Mouse (Mus musculus) megakaryocyte, embryonic 14.5 days (primary cell): ENCODE measurements around the gene Relt. TPM values are rescaled to one million over a fixed set of nuclear protein-coding genes. Genes with fewer than 3 reads are reported as not detected.

Experiments
- H3K27me3 ChIP-seq: replicated peaks from 2 replicates; pipeline ENCODE3; 2012; ENCODE audit warnings: inconsistent platforms
- H3K36me3 ChIP-seq: replicated peaks from 2 replicates; pipeline ENCODE3; 2012; ENCODE audit warnings: low read length, inconsistent platforms, mixed read lengths
- H3K4me1 ChIP-seq: 2 replicates; pipeline ENCODE4 v1.6.1; 2012; ENCODE audit warnings: inconsistent platforms
- H3K4me3 ChIP-seq: replicated peaks from 2 replicates; pipeline ENCODE3; 2012; ENCODE audit warnings: moderate library complexity, mild to moderate bottlenecking, inconsistent platforms
- H3K9me3 ChIP-seq: 2 replicates; pipeline ENCODE4 v1.6.1; 2012; ENCODE audit warnings: inconsistent platforms
- FLI1 ChIP-seq: IDR thresholded peaks from 2 replicates; pipeline ENCODE4 v1.6.1; 2012; ENCODE audit warnings: low read length, inconsistent platforms, mixed read lengths
- GATA1 ChIP-seq: IDR thresholded peaks from 3 replicates; pipeline ENCODE4 v1.6.1; 2012; ENCODE audit warnings: mixed read lengths, low read length, inconsistent platforms, borderline replicate concordance
- polyA plus RNA-seq: library from polyadenylated mRNA; stranded (reverse); fragments of >175 nt; gene quantifications from 2 replicates; pipeline ENCODE4 v1.2.3, GENCODE M21; 2012; ENCODE audit warnings: low replicate concordance; ENCODE audit not compliant: insufficient read depth

The Relt gene
- polyA plus RNA-seq, 1 experiment: 15.3 TPM

DNA sequence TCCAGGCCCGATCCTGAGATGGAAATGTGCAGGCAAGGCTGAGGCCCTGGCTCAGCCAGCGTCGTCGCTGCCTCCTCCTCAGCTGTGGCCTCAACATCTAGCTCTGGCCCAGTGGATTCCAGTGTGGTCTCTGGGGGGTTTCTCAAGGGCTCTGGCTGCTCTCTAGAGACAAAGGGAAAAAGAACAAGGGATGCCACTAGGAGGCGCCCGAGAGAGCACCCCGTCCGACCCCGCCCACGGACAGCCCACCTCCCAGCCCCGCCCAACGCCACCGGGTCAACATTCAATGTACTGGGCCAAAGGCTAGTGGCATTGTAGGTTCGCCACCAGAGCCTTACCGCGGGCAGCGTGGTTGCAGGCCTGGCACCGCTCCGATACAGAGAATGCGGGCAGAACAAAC lies 16.3 kb upstream of the Relt start:
- Histone ChIP-seq H3K27me3 (peaks cover 33% of the 10 kb centered on the region), H3K4me1 (peaks cover 40% of the 10 kb centered on the region), H3K9me3 (no peaks in the 10 kb centered on the region), H3K36me3 (no peaks in the 10 kb centered on the region), H3K4me3 (peak overlapping the region; percentile 86)
- TF ChIP-seq FLI1: no peak
- no peak for TF ChIP-seq GATA1

DNA sequence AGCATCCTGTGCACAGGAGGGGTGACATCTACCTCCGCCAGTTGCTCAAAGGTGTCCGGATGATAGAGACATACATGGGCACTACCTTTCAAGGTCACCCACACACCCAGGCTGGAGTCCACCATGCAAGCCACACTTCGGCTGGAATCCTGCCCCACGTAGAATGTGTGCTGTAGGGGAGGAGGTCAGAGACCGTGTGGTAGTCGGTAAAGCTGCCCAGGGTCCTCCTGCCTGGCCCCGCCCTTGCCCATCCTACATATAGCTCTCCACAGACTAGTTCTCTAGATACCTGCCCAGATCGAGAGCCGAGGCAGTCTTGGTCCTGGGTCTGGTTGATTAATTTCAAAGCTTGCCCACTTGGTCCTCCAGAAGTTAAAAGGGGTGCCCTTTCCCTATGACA lies 13.5 kb upstream of the Relt start:
- Histone ChIP-seq H3K4me1 (peaks cover 49% of the 10 kb centered on the region), H3K36me3 (no peaks in the 10 kb centered on the region)

GRCm38 (mm10) chr7:100876293-100876692 lies 13.0 kb upstream of the Relt start:
- Histone ChIP-seq H3K4me1 (peaks cover 50% of the 10 kb centered on the region), H3K9me3 (no peaks in the 10 kb centered on the region), H3K27me3 (peaks cover 13% of the 10 kb centered on the region), H3K4me3 (no peak overlapping the region), H3K36me3 (no peaks in the 10 kb centered on the region)
- TF ChIP-seq GATA1: no peak
- TF ChIP-seq FLI1: no peak

More for the DNA sequence above, 13.5 kb upstream of the Relt start:
- H3K4me3 ChIP-seq: no peak overlapping the region
- H3K27me3 ChIP-seq: peaks cover 16% of the 10 kb centered on the region
- H3K9me3 ChIP-seq: no peaks in the 10 kb centered on the region
- no peak for TF ChIP-seq FLI1
- no peak for TF ChIP-seq GATA1

DNA sequence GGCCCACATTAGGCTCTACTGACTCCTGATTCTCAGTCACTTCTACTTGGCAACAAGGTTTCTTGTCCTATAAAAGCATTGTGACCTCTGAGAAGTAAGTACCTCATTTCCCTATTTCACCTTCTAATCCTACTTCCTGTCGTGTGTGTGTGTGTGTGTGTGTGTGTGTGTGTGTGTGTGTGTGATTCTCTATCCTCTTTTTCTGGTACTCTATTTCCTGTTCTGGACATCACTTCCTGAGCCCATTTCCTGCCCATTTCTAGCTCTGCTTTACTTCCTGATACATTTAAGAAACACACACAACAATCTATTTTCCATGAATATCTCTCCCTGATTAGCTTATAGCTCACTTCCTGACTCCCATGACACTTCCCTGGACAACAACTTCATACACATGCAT lies 12.6 kb upstream of the Relt start:
- Histone ChIP-seq H3K4me1 (peaks cover 51% of the 10 kb centered on the region), H3K27me3 (peaks cover 8% of the 10 kb centered on the region), H3K4me3 (no peak overlapping the region), H3K9me3 (no peaks in the 10 kb centered on the region), H3K36me3 (no peaks in the 10 kb centered on the region)
- TF ChIP-seq GATA1 (no peak), FLI1 (no peak)

GRCm38 (mm10) chr7:100873197-100873596 lies 10.0 kb upstream of the Relt start:
- no peak overlapping the region for H3K4me3 ChIP-seq
- no peaks in the 10 kb centered on the region for H3K36me3 ChIP-seq
- TF ChIP-seq GATA1 (no peak), FLI1 (no peak)
- no peaks in the 10 kb centered on the region for H3K9me3 ChIP-seq
- peaks cover 66% of the 10 kb centered on the region for H3K4me1 ChIP-seq
- peaks cover 7% of the 10 kb centered on the region for H3K27me3 ChIP-seq

DNA sequence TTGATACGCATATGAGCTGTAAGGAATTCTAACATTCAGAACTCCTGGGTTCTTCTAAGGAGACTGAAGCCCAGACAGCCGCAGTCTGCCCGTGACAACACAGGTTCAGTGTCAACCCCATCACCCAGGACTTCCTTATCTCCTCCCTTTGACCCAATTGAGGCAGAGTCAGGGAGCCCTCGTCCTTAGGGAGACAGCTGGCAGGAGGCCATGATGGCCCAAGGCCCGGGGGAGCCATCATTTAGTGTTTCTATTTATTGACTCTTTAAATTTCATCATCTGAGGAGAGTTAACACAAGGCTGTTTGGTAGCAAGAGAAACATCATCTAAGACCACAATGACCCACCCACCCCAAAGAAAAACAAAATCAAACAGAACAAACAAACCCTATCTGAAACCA lies 8.6 kb upstream of the Relt start:
- no peaks in the 10 kb centered on the region for H3K9me3 ChIP-seq
- H3K36me3 ChIP-seq: no peaks in the 10 kb centered on the region
- TF ChIP-seq GATA1 (no peak), FLI1 (no peak)
- peaks cover 6% of the 10 kb centered on the region for H3K27me3 ChIP-seq
- H3K4me3 ChIP-seq: no peak overlapping the region
- H3K4me1 ChIP-seq: peaks cover 76% of the 10 kb centered on the region

- Histone ChIP-seq H3K4me3 (no peak overlapping the region), H3K4me1 (peaks cover 76% of the 10 kb centered on the region), H3K36me3 (no peaks in the 10 kb centered on the region), H3K9me3 (no peaks in the 10 kb centered on the region), H3K27me3 (peaks cover 4% of the 10 kb centered on the region)
- TF ChIP-seq GATA1 (no peak), FLI1 (no peak)
These were observed 8.1 kb upstream of the Relt start for GRCm38 (mm10) chr7:100871355-100871754.

- TF ChIP-seq FLI1 (no peak), GATA1 (no peak)
- Histone ChIP-seq H3K27me3 (peaks cover 3% of the 10 kb centered on the region), H3K9me3 (no peaks in the 10 kb centered on the region), H3K4me3 (no peak overlapping the region), H3K4me1 (peaks cover 65% of the 10 kb centered on the region), H3K36me3 (no peaks in the 10 kb centered on the region)
These were observed 6.8 kb upstream of the Relt start for GRCm38 (mm10) chr7:100869877-100870629.

GRCm38 (mm10) chr7:100868551-100868950 lies 5.3 kb upstream of the Relt start:
- H3K36me3 ChIP-seq: no peaks in the 10 kb centered on the region
- TF ChIP-seq GATA1: no peak
- no peak for TF ChIP-seq FLI1
- H3K4me1 ChIP-seq: peaks cover 59% of the 10 kb centered on the region
- peaks cover 5% of the 10 kb centered on the region for H3K27me3 ChIP-seq
- H3K4me3 ChIP-seq: peak overlapping the region; percentile 59
- H3K9me3 ChIP-seq: no peaks in the 10 kb centered on the region

- H3K36me3 ChIP-seq: no peaks in the 10 kb centered on the region
- H3K4me1 ChIP-seq: peaks cover 56% of the 10 kb centered on the region
- no peak overlapping the region for H3K4me3 ChIP-seq
- H3K27me3 ChIP-seq: peaks cover 1% of the 10 kb centered on the region
- H3K9me3 ChIP-seq: no peaks in the 10 kb centered on the region
- TF ChIP-seq GATA1: no peak
- no peak for TF ChIP-seq FLI1
These were observed 4.3 kb upstream of the Relt start for GRCm38 (mm10) chr7:100867561-100867960.
